Mouse (Mus musculus) neural tube, embryonic 11.5 days (tissue): Measurements from ENCODE around the gene Lcp1. TPM values are rescaled to one million over a fixed set of nuclear protein-coding genes. Genes with fewer than 3 reads are reported as not detected.
A peak's percentile ranks its signal among the peaks of the same experiment; 100 is the strongest.

Experiments used
- ATAC-seq: fragments of 200-750 bp; cut with Nextera tagmentation; 2 replicates; pipeline ENCODE4 v1.8.0; 2017; ENCODE audit warnings: moderate number of reproducible peaks, mild to moderate bottlenecking, moderate TSS enrichment, moderate library complexity; ENCODE audit not compliant: insufficient read depth, low FRiP score, low TSS enrichment
- DNase-seq: peaks from one replicate; pipeline ENCODE4 v3.0.0-alpha.2; 2015; ENCODE audit warnings: low spot score
- H3K27ac ChIP-seq: fragments of 300-500 bp; sonication (generic); 2 replicates; pipeline ENCODE4 v1.5.1; 2014; ENCODE audit warnings: low read depth, mild to moderate bottlenecking, low read length
- H3K27me3 ChIP-seq: fragments of 300-500 bp; sonication (generic); 2 replicates; pipeline ENCODE4 v1.6.1; 2014; ENCODE audit warnings: mild to moderate bottlenecking, low read length, mixed read lengths; ENCODE audit not compliant: control insufficient read depth, insufficient read depth
- H3K36me3 ChIP-seq: fragments of 300-500 bp; sonication (generic); 2 replicates; pipeline ENCODE4 v1.6.1; 2014; ENCODE audit warnings: mild to moderate bottlenecking, low read length, moderate library complexity, mixed read lengths; ENCODE audit not compliant: control insufficient read depth, insufficient read depth
- H3K4me1 ChIP-seq: fragments of 300-500 bp; sonication (generic); 2 replicates; pipeline ENCODE4 v1.6.1; 2014; ENCODE audit warnings: low read length, mixed read lengths; ENCODE audit not compliant: control insufficient read depth, insufficient read depth
- H3K4me2 ChIP-seq: fragments of 300-500 bp; sonication (generic); 2 replicates; pipeline ENCODE4 v1.6.1; 2014; ENCODE audit warnings: low read depth, mild to moderate bottlenecking, moderate library complexity
- H3K4me3 ChIP-seq: fragments of 300-500 bp; sonication (generic); 2 replicates; pipeline ENCODE4 v1.5.1; 2014; ENCODE audit warnings: low read depth, low read length
- H3K9ac ChIP-seq: fragments of 300-500 bp; sonication (generic); 2 replicates; pipeline ENCODE4 v1.6.1; 2014; ENCODE audit warnings: mild to moderate bottlenecking, low read length
- H3K9me3 ChIP-seq: fragments of 300-500 bp; sonication (generic); 2 replicates; pipeline ENCODE4 v1.6.1; 2016; ENCODE audit warnings: low read length; ENCODE audit not compliant: control insufficient read depth
- WGBS: fragments of 180-500 bp; shearing (Covaris S2); extraction: QIAGEN DNeasy Blood & Tissue Kit; methylation state at CpG from one replicate; pipeline ENCODE4 v1.1.7; 2014; 5-methylcytosine and 5-hydroxymethylcytosine counted together
- polyA plus RNA-seq: library from polyadenylated mRNA; unstranded; fragments of >200 nt; fragmentation: Nextera tagmentation; extraction: Ambion mirVana; gene quantifications from 2 replicates; pipeline ENCODE4 v1.2.1, GENCODE M21; 2014

Gene Lcp1
- polyA plus RNA-seq, 1 experiment from 2014 or later, result 34.8 TPM

GRCm38 (mm10) chr14:75233070-75233469 is 102.2 kb downstream of the Lcp1 start:
- no peaks in the 10 kb centered on the region for H3K9me3 ChIP-seq
- WGBS, result 90% methylated on average over 5 of the region's 5 CpGs
- no peak for ATAC-seq

GRCm38 (mm10) chr14:75235552-75235951 is 104.7 kb downstream of the Lcp1 start:
- H3K27ac ChIP-seq, result peak overlapping the region; percentile 60; the same call in 1 of the 2 replicates
- no peaks in the 10 kb centered on the region for H3K27me3 ChIP-seq
- no peak overlapping the region for H3K4me2 ChIP-seq
- WGBS, result 73% methylated on average over 8 of the region's 8 CpGs
- 0 out of 2 replicates have a peak, but pooled peaks cover 2% of the 10 kb centered on the region for H3K4me1 ChIP-seq
- ATAC-seq, result peak; percentile 28; the same call in 1 of the 2 replicates
- H3K9ac ChIP-seq, result no peak overlapping the region
- DNase-seq, result peak; percentile 17
- H3K36me3 ChIP-seq, result no peaks in the 10 kb centered on the region
- no peak overlapping the region for H3K4me3 ChIP-seq
- no peaks in the 10 kb centered on the region for H3K9me3 ChIP-seq

More at GRCm38 (mm10) chr14:75233070-75233469, 102.2 kb downstream of the Lcp1 start:
- Histone ChIP-seq H3K27ac (no peak overlapping the region), H3K27me3 (no peaks in the 10 kb centered on the region), H3K4me2 (no peak overlapping the region), H3K4me1 (0 out of 2 replicates have a peak, but pooled peaks cover 2% of the 10 kb centered on the region), H3K4me3 (no peak overlapping the region), H3K9ac (no peak overlapping the region), H3K36me3 (no peaks in the 10 kb centered on the region)
- DNase-seq, result no peak

- DNase-seq (peak; percentile 65), ATAC-seq (peak; percentile 86)
- no peaks in the 10 kb centered on the region for H3K9me3 ChIP-seq
- no peaks in the 10 kb centered on the region for H3K27me3 ChIP-seq
- H3K4me2 ChIP-seq, result no peak overlapping the region
- WGBS, result 36% methylated on average over 9 of the region's 9 CpGs
- no peaks in the 10 kb centered on the region for H3K36me3 ChIP-seq
- 0 out of 2 replicates have a peak, but pooled peaks cover 2% of the 10 kb centered on the region for H3K4me1 ChIP-seq
- peak overlapping the region; percentile 60; the same call in 1 of the 2 replicates for H3K27ac ChIP-seq
- H3K9ac ChIP-seq, result no peak overlapping the region
- H3K4me3 ChIP-seq, result no peak overlapping the region
Measured at GRCm38 (mm10) chr14:75235955-75236635, 105.2 kb downstream of the Lcp1 start.

- Histone ChIP-seq H3K36me3 (no peaks in the 10 kb centered on the region), H3K27ac (0 out of 2 replicates have a peak overlapping the region, but pooled peaks have one; percentile 2), H3K4me2 (no peak overlapping the region), H3K4me1 (0 out of 2 replicates have a peak, but pooled peaks cover 2% of the 10 kb centered on the region), H3K9ac (no peak overlapping the region), H3K9me3 (no peaks in the 10 kb centered on the region), H3K4me3 (no peak overlapping the region), H3K27me3 (no peaks in the 10 kb centered on the region)
- DNase-seq (no peak), ATAC-seq (peak; percentile 18; the same call in 1 of the 2 replicates)
- WGBS, result 71% methylated on average over 4 of the region's 4 CpGs
Measured at GRCm38 (mm10) chr14:75236636-75237003, 105.7 kb downstream of the Lcp1 start.

GRCm38 (mm10) chr14:75237096-75237495 is 106.2 kb downstream of the Lcp1 start:
- no peak for DNase-seq
- Histone ChIP-seq H3K36me3 (no peaks in the 10 kb centered on the region), H3K4me3 (no peak overlapping the region), H3K9ac (no peak overlapping the region), H3K27ac (no peak overlapping the region), H3K4me2 (no peak overlapping the region), H3K4me1 (0 out of 2 replicates have a peak, but pooled peaks cover 2% of the 10 kb centered on the region), H3K9me3 (no peaks in the 10 kb centered on the region), H3K27me3 (no peaks in the 10 kb centered on the region)
- WGBS, result 83% methylated on average over 8 of the region's 8 CpGs
- no peak for ATAC-seq

GRCm38 (mm10) chr14:75238054-75238692 is 107.3 kb downstream of the Lcp1 start:
- Histone ChIP-seq H3K27me3 (no peaks in the 10 kb centered on the region), H3K4me1 (0 out of 2 replicates have a peak, but pooled peaks cover 2% of the 10 kb centered on the region), H3K36me3 (no peaks in the 10 kb centered on the region), H3K9ac (no peak overlapping the region), H3K27ac (no peak overlapping the region), H3K4me3 (no peak overlapping the region), H3K4me2 (no peak overlapping the region), H3K9me3 (no peaks in the 10 kb centered on the region)
- WGBS, result 87% methylated on average over 6 of the region's 6 CpGs
- ATAC-seq (no peak), DNase-seq (no peak)

GRCm38 (mm10) chr14:75242087-75242486 is 111.2 kb downstream of the Lcp1 start, which contains the start of gene Cpb2:
Cpb2 (plus strand) TSS chr14:75242287.
- H3K36me3 ChIP-seq, result no peaks in the 10 kb centered on the region
- H3K9me3 ChIP-seq, result no peaks in the 10 kb centered on the region
- H3K27me3 ChIP-seq, result no peaks in the 10 kb centered on the region
- no peaks in the 10 kb centered on the region for H3K4me1 ChIP-seq
- ATAC-seq (no peak), DNase-seq (no peak)
- H3K9ac ChIP-seq, result no peak within 1 kb of the TSS
- H3K4me3 ChIP-seq, result no peak within 1 kb of the TSS
- no peak within 1 kb of the TSS for H3K27ac ChIP-seq
- H3K4me2 ChIP-seq, result no peak within 1 kb of the TSS
- WGBS, result 87% methylated on average over 5 of the region's 5 CpGs

- Histone ChIP-seq H3K9me3 (no peaks in the 10 kb centered on the region), H3K4me2 (no peak overlapping the region), H3K27me3 (no peaks in the 10 kb centered on the region), H3K9ac (no peak overlapping the region), H3K36me3 (no peaks in the 10 kb centered on the region), H3K4me1 (no peaks in the 10 kb centered on the region), H3K4me3 (no peak overlapping the region), H3K27ac (no peak overlapping the region)
- DNase-seq, result no peak
- ATAC-seq, result no peak
- 86% methylated on average over 11 of the region's 11 CpGs for WGBS
Measured at GRCm38 (mm10) chr14:75246024-75247000, 115.4 kb downstream of the Lcp1 start.
